Mouse (Mus musculus) ovary, postnatal 36 days (tissue): ENCODE results near the gene Ptprg.

Source experiments
- DNase-seq: peaks from one replicate; pipeline ENCODE4 v3.0.0; 2022; ENCODE audit warnings: low spot score, mixed read lengths

The Ptprg gene

GRCm38 (mm10) chr14:11683386-11684081, 130.2 kb downstream of the Ptprg start:
- DNase-seq: no peak

GRCm38 (mm10) chr14:11684104-11684503, 130.8 kb downstream of the Ptprg start:
- DNase-seq: no peak

- no peak for DNase-seq
These were observed 134.2 kb downstream of the Ptprg start for GRCm38 (mm10) chr14:11687541-11687940.

GRCm38 (mm10) chr14:11688142-11688541, 134.8 kb downstream of the Ptprg start:
- no peak for DNase-seq

- no peak for DNase-seq
These were observed 136.7 kb downstream of the Ptprg start for GRCm38 (mm10) chr14:11690066-11690465.

GRCm38 (mm10) chr14:11691531-11691930, 138.2 kb downstream of the Ptprg start:
- DNase-seq: no peak

- no peak for DNase-seq
These were observed 145.5 kb downstream of the Ptprg start for GRCm38 (mm10) chr14:11698880-11699279.

GRCm38 (mm10) chr14:11699654-11700053, 146.3 kb downstream of the Ptprg start:
- DNase-seq: no peak

- DNase-seq: no peak
These were observed 148.4 kb downstream of the Ptprg start for GRCm38 (mm10) chr14:11701516-11702249.

- peak; percentile 20 for DNase-seq
These were observed 149.6 kb downstream of the Ptprg start for GRCm38 (mm10) chr14:11702770-11703477.

- peak; percentile 24 for DNase-seq
These were observed 151.5 kb downstream of the Ptprg start for GRCm38 (mm10) chr14:11704871-11705270.

GRCm38 (mm10) chr14:11709352-11709751, 156.0 kb downstream of the Ptprg start:
- no peak for DNase-seq

- no peak for DNase-seq
These were observed 156.5 kb downstream of the Ptprg start for GRCm38 (mm10) chr14:11709798-11710197.

- no peak for DNase-seq
These were observed 157.2 kb downstream of the Ptprg start for GRCm38 (mm10) chr14:11710410-11711122.

- DNase-seq: no peak
These were observed 158.8 kb downstream of the Ptprg start for GRCm38 (mm10) chr14:11712146-11712545.

- no peak for DNase-seq
These were observed 162.9 kb downstream of the Ptprg start for GRCm38 (mm10) chr14:11716230-11716629.

GRCm38 (mm10) chr14:11718201-11718600, 164.9 kb downstream of the Ptprg start:
- DNase-seq: no peak

- no peak for DNase-seq
These were observed 165.9 kb downstream of the Ptprg start for GRCm38 (mm10) chr14:11719259-11719658.

GRCm38 (mm10) chr14:11722101-11722500, 168.8 kb downstream of the Ptprg start:
- no peak for DNase-seq

GRCm38 (mm10) chr14:11723876-11724275, 170.5 kb downstream of the Ptprg start:
- DNase-seq: no peak

- no peak for DNase-seq
These were observed 178.0 kb downstream of the Ptprg start for GRCm38 (mm10) chr14:11731223-11731920.

GRCm38 (mm10) chr14:11732376-11732775, 179.0 kb downstream of the Ptprg start:
- DNase-seq: no peak
